Mouse (Mus musculus) neutrophil, adult 65 days (primary cell): ENCODE results near the gene Mthfsd. TPM values are rescaled to one million over a fixed set of nuclear protein-coding genes. Genes with fewer than 3 reads are reported as not detected.

Experiments
- total RNA-seq: library from RNA; stranded (reverse); gene quantifications from 2 replicates; pipeline ENCODE4 v1.2.4, GENCODE M21; 2023

The Mthfsd gene
- 8.1 and 12.2 TPM in 2 replicates for total RNA-seq

GRCm38 (mm10) chr8:121107668-121108656, at the start of gene Mthfsd:
Mthfsd (minus strand) TSS chr8:121108392.

DNA sequence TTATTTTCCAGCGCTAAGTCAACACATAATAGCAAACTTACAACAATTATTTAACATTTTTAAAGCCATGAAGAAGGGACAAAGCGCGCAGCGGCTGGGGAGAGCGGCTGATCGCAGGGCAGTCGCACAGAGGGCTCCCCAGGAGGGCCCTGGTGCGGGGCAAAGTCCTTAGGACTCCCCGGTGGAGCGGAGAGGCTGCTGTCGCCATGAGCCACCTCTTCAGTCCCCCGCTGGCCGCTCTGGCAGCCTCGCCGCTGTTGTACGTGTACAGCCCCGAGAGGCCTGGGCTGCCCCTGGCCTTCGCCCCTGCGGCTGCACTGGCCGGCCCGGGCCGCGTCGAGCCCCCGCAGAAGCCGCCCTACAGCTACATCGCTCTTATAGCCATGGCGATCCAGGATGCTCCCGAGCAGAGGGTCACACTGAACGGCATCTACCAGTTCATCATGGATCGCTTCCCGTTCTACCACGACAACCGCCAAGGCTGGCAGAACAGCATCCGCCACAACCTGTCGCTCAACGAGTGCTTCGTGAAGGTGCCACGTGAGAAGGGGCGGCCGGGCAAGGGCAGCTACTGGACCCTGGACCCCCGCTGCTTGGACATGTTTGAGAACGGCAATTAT, 19.7 kb upstream of the Mthfsd start, which contains the start of gene Foxl1:
Foxl1 (plus strand) TSS at position 185 of the 620 bp plus-strand sequence.

GRCm38 (mm10) chr8:121115948-121116347, 7.8 kb upstream of the Mthfsd start, which contains the start of gene Foxc2:
Foxc2 (plus strand) TSS chr8:121116171.

GRCm38 (mm10) chr8:121084210-121084951, 23.8 kb downstream of the Mthfsd start, which contains the start of gene Foxf1:
Foxf1 (plus strand) TSS chr8:121084386.

Other genes with a start within 250 kb of the Mthfsd start
- gene Foxf1, start 24.0 kb downstream of the Mthfsd start, total RNA-seq = not detected in 2 replicates
- not detected in 2 replicates for gene Foxc2, start 7.8 kb upstream of the Mthfsd start, total RNA-seq
- not detected in 2 replicates for gene Foxl1, start 19.5 kb upstream of the Mthfsd start, total RNA-seq